Mouse (Mus musculus) limb, embryonic 14.5 days (tissue): Measurements from ENCODE around the gene Bcr. TPM values are rescaled to one million over a fixed set of nuclear protein-coding genes. Genes with fewer than 3 reads are reported as not detected.
A peak's percentile ranks its signal among the peaks of the same experiment; 100 is the strongest.

Experiments used
- ATAC-seq: fragments of 200-750 bp; cut with Nextera tagmentation; 2 replicates; pipeline ENCODE4 v1.8.0; 2017; ENCODE audit warnings: low read depth, moderate number of reproducible peaks, moderate TSS enrichment; ENCODE audit not compliant: low FRiP score
- DNase-seq: peaks from one replicate; pipeline ENCODE4 v3.0.0-alpha.2; 2015; ENCODE audit warnings: low spot score
- H3K27ac ChIP-seq: fragments of 300-500 bp; sonication (generic); replicated peaks from 2 replicates; pipeline ENCODE4 v1.5.1; 2014; ENCODE audit warnings: low read depth, mild to moderate bottlenecking, low read length, moderate library complexity, mixed read lengths
- H3K27me3 ChIP-seq: fragments of 300-500 bp; sonication (generic); 2 replicates; pipeline ENCODE4 v1.6.1; 2014; ENCODE audit warnings: low read length, mixed read lengths; ENCODE audit not compliant: control insufficient read depth, insufficient read depth
- H3K36me3 ChIP-seq: fragments of 300-500 bp; sonication (generic); 2 replicates; pipeline ENCODE4 v1.6.1; 2014; ENCODE audit warnings: mild to moderate bottlenecking, low read length, moderate library complexity, mixed read lengths; ENCODE audit not compliant: control insufficient read depth, insufficient read depth
- H3K4me1 ChIP-seq: fragments of 300-500 bp; sonication (generic); 2 replicates; pipeline ENCODE4 v1.6.1; 2014; ENCODE audit warnings: antibody characterized with exemption, low read length, mixed read lengths; ENCODE audit not compliant: control insufficient read depth, insufficient read depth
- H3K4me2 ChIP-seq: fragments of 300-500 bp; sonication (generic); replicated peaks from 2 replicates; pipeline ENCODE4 v1.6.1; 2014; ENCODE audit warnings: low read depth, mild to moderate bottlenecking, low read length, moderate library complexity; ENCODE audit not compliant: severe bottlenecking
- H3K4me3 ChIP-seq: fragments of 300-500 bp; sonication (generic); replicated peaks from 2 replicates; pipeline ENCODE4 v1.5.1; 2014; ENCODE audit warnings: low read length
- H3K9ac ChIP-seq: fragments of 300-500 bp; sonication (generic); 2 replicates; pipeline ENCODE4 v1.6.1; 2014; ENCODE audit warnings: mild to moderate bottlenecking, low read depth, low read length, moderate library complexity; ENCODE audit not compliant: severe bottlenecking
- H3K9me3 ChIP-seq: fragments of 300-500 bp; sonication (generic); 2 replicates; pipeline ENCODE4 v1.6.1; 2016; ENCODE audit warnings: low read length; ENCODE audit not compliant: control insufficient read depth
- POLR2A ChIP-seq: fragments of 200-500 bp; IDR thresholded peaks from 2 replicates; pipeline ENCODE4 v1.8.0; 2012; ENCODE audit warnings: inconsistent platforms, mild to moderate bottlenecking, moderate library complexity, borderline replicate concordance; ENCODE audit not compliant: insufficient read depth, insufficient read length; ENCODE audit errors: extremely low read depth
- WGBS: fragments of 180-500 bp; shearing (Covaris S2); extraction: QIAGEN DNeasy Blood & Tissue Kit; methylation state at CpG from one replicate; pipeline ENCODE4 v1.1.7; 2014; 5-methylcytosine and 5-hydroxymethylcytosine counted together
- polyA plus RNA-seq, 2 experiments: library from polyadenylated mRNA; depleted of rRNA in 1 of 2; stranded (reverse) in 1 of 2; unstranded in 1 of 2; fragments of >200 nt; fragmentation: Nextera tagmentation in 1 of 2; extraction: Ambion mirVana in 1 of 2; gene quantifications; 2 replicates each; pipeline versions ENCODE4 v1.2.1 to v1.2.3; 2012 to 2014

The Bcr gene
- polyA plus RNA-seq, 2 experiments = 10.0 to 26.8 TPM

DNA sequence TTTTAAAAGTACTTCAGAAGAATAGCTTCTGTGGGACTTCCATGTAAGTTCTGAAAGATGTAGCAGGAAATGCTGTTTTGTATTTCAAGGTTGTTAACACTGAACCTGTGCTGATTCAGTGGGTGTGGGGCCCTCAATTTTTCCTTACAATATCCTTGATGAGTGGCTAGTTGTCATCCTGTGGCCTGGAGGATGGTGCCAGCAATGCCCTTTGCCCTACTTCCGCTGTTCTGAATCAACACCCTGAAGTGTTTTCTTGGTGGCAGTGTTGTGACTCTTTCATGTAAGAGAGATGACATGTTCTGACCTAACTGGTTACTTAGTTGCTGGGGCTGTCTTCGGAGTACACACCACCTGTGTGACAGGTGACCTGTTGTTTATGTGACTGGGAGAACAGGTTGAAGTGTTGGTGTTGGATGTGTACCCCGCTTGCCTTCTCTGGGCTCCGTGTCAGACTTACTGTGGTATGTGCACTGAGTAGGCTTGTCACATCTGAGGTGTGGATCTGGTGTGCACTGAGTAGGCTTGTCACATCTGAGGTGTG lies 172.3 kb downstream of the Bcr start:
- TF ChIP-seq POLR2A = no peak
- peaks cover 42% of the 10 kb centered on the region for H3K36me3 ChIP-seq

GRCm38 (mm10) chr10:75233489-75233888 lies 173.1 kb downstream of the Bcr start:
- no peak for TF ChIP-seq POLR2A
- Histone ChIP-seq H3K9me3 (no peaks in the 10 kb centered on the region), H3K4me3 (no peak overlapping the region), H3K9ac (no peak overlapping the region), H3K27me3 (no peaks in the 10 kb centered on the region), H3K27ac (no peak overlapping the region), H3K4me1 (0 out of 2 replicates have a peak, but pooled peaks cover 2% of the 10 kb centered on the region), H3K4me2 (no peak overlapping the region), H3K36me3 (peaks cover 44% of the 10 kb centered on the region)
- ATAC-seq (peak; percentile 68), DNase-seq (peak; percentile 24)
- 73% methylated on average over 2 of the region's 2 CpGs for WGBS

More for the DNA sequence above, 172.3 kb downstream of the Bcr start:
- Histone ChIP-seq H3K27ac (no peak overlapping the region), H3K27me3 (no peaks in the 10 kb centered on the region), H3K4me2 (no peak overlapping the region), H3K4me3 (no peak overlapping the region), H3K9me3 (no peaks in the 10 kb centered on the region), H3K9ac (no peak overlapping the region), H3K4me1 (0 out of 2 replicates have a peak, but pooled peaks cover 2% of the 10 kb centered on the region)
- 92% methylated on average over 4 of the region's 4 CpGs for WGBS
- ATAC-seq (no peak), DNase-seq (no peak)

Other genes starting within 250 kb of the Bcr start
- gene Gnaz, start 93.4 kb upstream of the Bcr start, polyA plus RNA-seq (2012; rRNA removed) = 2.1 and 3.1 TPM in 2 replicates
- 2.9 and 3.0 TPM in 2 replicates for gene Gnaz, start 93.4 kb upstream of the Bcr start, polyA plus RNA-seq (2014; fragmentation: Nextera tagmentation; extraction: Ambion mirVana)
- gene Rsph14, start 28.0 kb upstream of the Bcr start, polyA plus RNA-seq (2012; rRNA removed) = not detected in 2 replicates
- not detected in 2 replicates for gene Rsph14, start 28.0 kb upstream of the Bcr start, polyA plus RNA-seq (2014; fragmentation: Nextera tagmentation; extraction: Ambion mirVana)
- 17.6 and 24.7 TPM in 2 replicates for gene Rab36, start 23.5 kb upstream of the Bcr start, polyA plus RNA-seq (2012; rRNA removed)
- gene Rab36, start 23.5 kb upstream of the Bcr start, polyA plus RNA-seq (2014; fragmentation: Nextera tagmentation; extraction: Ambion mirVana) = 6.0 and 8.1 TPM in 2 replicates
- 27.7 and 29.1 TPM in 2 replicates for gene Specc1l, start 151.5 kb downstream of the Bcr start, polyA plus RNA-seq (2012; rRNA removed)
- 21.4 and 27.2 TPM in 2 replicates for gene Specc1l, start 151.5 kb downstream of the Bcr start, polyA plus RNA-seq (2014; fragmentation: Nextera tagmentation; extraction: Ambion mirVana)